Mouse (Mus musculus) midbrain, embryonic 14.5 days (tissue): Measurements from ENCODE around the gene Ufc1. TPM values are rescaled to one million over a fixed set of nuclear protein-coding genes. Genes with fewer than 3 reads are reported as not detected.
A peak's percentile ranks its signal among the peaks of the same experiment; 100 is the strongest.
"Not testable (repeated sequence)": the region's sequence is repeated elsewhere in the genome, so short reads cannot be mapped to it uniquely, and the experiment has no call there.

Experiments
- ATAC-seq: fragments of 200-750 bp; cut with Nextera tagmentation; 2 replicates; pipeline ENCODE4 v1.8.0; 2017; ENCODE audit warnings: moderate number of reproducible peaks, moderate library complexity; ENCODE audit not compliant: low FRiP score, low TSS enrichment
- DNase-seq: peaks from one replicate; pipeline ENCODE4 v3.0.0-alpha.2; 2015
- H3K27ac ChIP-seq: fragments of 300-500 bp; sonication (generic); replicated peaks from 2 replicates; pipeline ENCODE4 v1.5.1; 2014; ENCODE audit warnings: mild to moderate bottlenecking, low read depth, low read length, moderate library complexity
- H3K27me3 ChIP-seq: fragments of 300-500 bp; sonication (generic); 2 replicates; pipeline ENCODE4 v1.6.1; 2014; ENCODE audit warnings: low read length, control low read depth, mixed read lengths; ENCODE audit not compliant: control insufficient read depth, insufficient read depth
- H3K36me3 ChIP-seq: fragments of 300-500 bp; sonication (generic); 2 replicates; pipeline ENCODE4 v1.6.1; 2014; ENCODE audit warnings: low read length, control low read depth; ENCODE audit not compliant: control insufficient read depth, insufficient read depth
- H3K4me1 ChIP-seq: fragments of 300-500 bp; sonication (generic); 2 replicates; pipeline ENCODE4 v1.6.1; 2014; ENCODE audit warnings: mild to moderate bottlenecking, antibody characterized with exemption, low read length, control low read depth; ENCODE audit not compliant: control insufficient read depth, insufficient read depth
- H3K4me2 ChIP-seq: fragments of 300-500 bp; sonication (generic); 2 replicates; pipeline ENCODE4 v1.6.1; 2014; ENCODE audit warnings: mild to moderate bottlenecking, low read length, moderate library complexity
- H3K4me3 ChIP-seq: fragments of 300-500 bp; sonication (generic); replicated peaks from 2 replicates; pipeline ENCODE4 v1.5.1; 2014; ENCODE audit warnings: low read depth, low read length
- H3K9ac ChIP-seq: fragments of 300-500 bp; sonication (generic); replicated peaks from 2 replicates; pipeline ENCODE4 v1.6.1; 2014; ENCODE audit warnings: mild to moderate bottlenecking, low read length, moderate library complexity
- H3K9me3 ChIP-seq: fragments of 300-500 bp; sonication (generic); 2 replicates; pipeline ENCODE4 v1.6.1; 2016; ENCODE audit warnings: low read length, control low read depth, mixed read lengths; ENCODE audit not compliant: control insufficient read depth
- WGBS: fragments of 180-500 bp; shearing (Covaris S2); extraction: QIAGEN DNeasy Blood & Tissue Kit; methylation state at CpG from one replicate; pipeline ENCODE4 v1.1.7; 2014; 5-methylcytosine and 5-hydroxymethylcytosine counted together
- polyA plus RNA-seq: library from polyadenylated mRNA; unstranded; fragments of >200 nt; fragmentation: Nextera tagmentation; extraction: Ambion mirVana; gene quantifications from 2 replicates; pipeline ENCODE4 v1.2.1, GENCODE M21; 2014

Ufc1 gene
- polyA plus RNA-seq, 1 experiment from 2014 or later, result 120 TPM

- peaks cover 25% of the 10 kb centered on the region for H3K4me1 ChIP-seq
- WGBS, result 83% methylated on average over 4 of the region's 4 CpGs
- not testable (repeated sequence) for H3K9ac ChIP-seq, ATAC-seq, H3K36me3 ChIP-seq, H3K4me2 ChIP-seq, H3K27ac ChIP-seq, H3K9me3 ChIP-seq, H3K4me3 ChIP-seq, DNase-seq, H3K27me3 ChIP-seq
Measured at GRCm38 (mm10) chr1:171326588-171326987, 31.8 kb upstream of the Ufc1 start.

GRCm38 (mm10) chr1:171325571-171325970, 30.7 kb upstream of the Ufc1 start:
- Histone ChIP-seq H3K4me1 (peaks cover 17% of the 10 kb centered on the region), H3K4me2 (no peak overlapping the region), H3K36me3 (no peaks in the 10 kb centered on the region), H3K9ac (no peak overlapping the region), H3K27me3 (no peaks in the 10 kb centered on the region), H3K4me3 (no peak overlapping the region), H3K9me3 (no peaks in the 10 kb centered on the region), H3K27ac (no peak overlapping the region)
- DNase-seq (no peak), ATAC-seq (no peak)
- WGBS, result 94% methylated on average over 2 of the region's 2 CpGs

DNA sequence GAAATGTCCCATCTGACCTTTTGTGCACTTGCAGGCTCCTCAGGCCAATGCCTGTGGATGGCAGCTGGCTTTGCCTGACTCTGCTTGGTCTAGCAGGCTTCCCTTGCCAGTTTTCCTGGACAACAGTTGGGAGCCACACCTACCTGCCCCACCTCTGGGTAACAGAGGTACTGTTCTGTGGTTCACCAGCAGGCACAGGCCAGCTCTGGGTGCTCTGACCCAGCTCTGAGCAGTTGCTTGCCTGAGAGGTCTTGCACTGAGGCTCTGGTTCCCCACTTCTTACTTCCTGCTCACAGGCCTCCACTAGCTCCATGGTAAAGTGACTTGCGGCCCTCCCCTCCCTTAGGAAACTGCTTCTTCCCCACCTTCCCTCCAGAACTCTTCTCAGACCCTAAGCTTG, 27.2 kb upstream of the Ufc1 start:
- H3K4me3 ChIP-seq, result no peak overlapping the region
- WGBS, result 85% methylated on average over 1 of the region's 1 CpGs
- ATAC-seq (no peak), DNase-seq (no peak)
- H3K27ac ChIP-seq, result no peak overlapping the region
- no peaks in the 10 kb centered on the region for H3K9me3 ChIP-seq
- peaks cover under 1% of the 10 kb centered on the region; the same call in 1 of the 2 replicates for H3K4me1 ChIP-seq
- H3K4me2 ChIP-seq, result no peak overlapping the region
- no peaks in the 10 kb centered on the region for H3K27me3 ChIP-seq
- no peaks in the 10 kb centered on the region for H3K36me3 ChIP-seq
- no peak overlapping the region for H3K9ac ChIP-seq

- Histone ChIP-seq H3K4me3 (no peak overlapping the region), H3K9ac (no peak overlapping the region), H3K27me3 (no peaks in the 10 kb centered on the region), H3K4me2 (no peak overlapping the region), H3K4me1 (no peaks in the 10 kb centered on the region), H3K9me3 (no peaks in the 10 kb centered on the region), H3K36me3 (no peaks in the 10 kb centered on the region), H3K27ac (no peak overlapping the region)
- ATAC-seq, result no peak
- peak; percentile 73 for DNase-seq
Measured at GRCm38 (mm10) chr1:171321415-171321814, 26.6 kb upstream of the Ufc1 start.

- WGBS, result 15% methylated on average over 5 of the region's 5 CpGs
Measured at GRCm38 (mm10) chr1:171320151-171320550, 25.3 kb upstream of the Ufc1 start.

GRCm38 (mm10) chr1:171319748-171320147, 24.9 kb upstream of the Ufc1 start:
- no peak overlapping the region for H3K4me3 ChIP-seq
- no peaks in the 10 kb centered on the region for H3K4me1 ChIP-seq
- H3K9ac ChIP-seq, result no peak overlapping the region
- H3K9me3 ChIP-seq, result no peaks in the 10 kb centered on the region
- DNase-seq (no peak), ATAC-seq (no peak)
- H3K27me3 ChIP-seq, result no peaks in the 10 kb centered on the region
- no peaks in the 10 kb centered on the region for H3K36me3 ChIP-seq
- 12% methylated on average over 7 of the region's 7 CpGs for WGBS
- no peak overlapping the region for H3K27ac ChIP-seq
- no peak overlapping the region for H3K4me2 ChIP-seq

More at GRCm38 (mm10) chr1:171320151-171320550, 25.3 kb upstream of the Ufc1 start:
- H3K4me2 ChIP-seq, result no peak overlapping the region
- no peak overlapping the region for H3K9ac ChIP-seq
- H3K9me3 ChIP-seq, result no peaks in the 10 kb centered on the region
- DNase-seq (no peak), ATAC-seq (no peak)
- no peak overlapping the region for H3K4me3 ChIP-seq
- no peaks in the 10 kb centered on the region for H3K27me3 ChIP-seq
- no peaks in the 10 kb centered on the region for H3K4me1 ChIP-seq
- H3K36me3 ChIP-seq, result no peaks in the 10 kb centered on the region
- H3K27ac ChIP-seq, result no peak overlapping the region

DNA sequence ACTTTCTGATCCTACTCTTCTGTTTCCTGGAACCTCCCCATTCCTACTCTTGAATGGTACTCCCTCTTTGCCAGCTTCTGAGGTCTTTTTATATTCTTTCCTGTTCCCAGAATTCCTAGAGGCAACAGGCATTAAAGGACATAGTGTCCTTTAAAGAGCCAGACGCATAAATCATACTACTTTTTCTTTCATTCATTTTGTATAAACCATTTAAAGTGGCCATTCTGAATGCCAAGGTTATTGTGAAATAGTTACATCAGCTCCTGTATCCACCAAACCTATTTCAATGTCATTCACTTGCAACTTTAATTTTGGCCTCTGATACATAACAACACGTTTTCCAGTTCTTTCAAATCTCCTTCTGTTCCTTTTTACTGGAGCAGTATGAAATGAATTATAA, 14.5 kb upstream of the Ufc1 start:
- Histone ChIP-seq H3K9ac (no peak overlapping the region), H3K27me3 (no peaks in the 10 kb centered on the region), H3K9me3 (no peaks in the 10 kb centered on the region), H3K4me2 (no peak overlapping the region), H3K4me1 (no peaks in the 10 kb centered on the region), H3K27ac (no peak overlapping the region), H3K4me3 (no peak overlapping the region), H3K36me3 (no peaks in the 10 kb centered on the region)
- DNase-seq (no peak), ATAC-seq (no peak)
- 72% methylated on average over 2 of the region's 2 CpGs for WGBS

- H3K9ac ChIP-seq, DNase-seq, H3K9me3 ChIP-seq, ATAC-seq, H3K27me3 ChIP-seq, H3K4me2 ChIP-seq, H3K4me3 ChIP-seq, H3K36me3 ChIP-seq, H3K4me1 ChIP-seq, H3K27ac ChIP-seq: not testable (repeated sequence)
- WGBS, result 73% methylated on average over 5 of the region's 5 CpGs
Measured at GRCm38 (mm10) chr1:171306157-171306556, 11.3 kb upstream of the Ufc1 start.

GRCm38 (mm10) chr1:171298226-171298625, 3.4 kb upstream of the Ufc1 start:
- H3K4me3 ChIP-seq, result no peak overlapping the region
- ATAC-seq (no peak), DNase-seq (no peak)
- WGBS, result 79% methylated on average over 3 of the region's 3 CpGs
- no peaks in the 10 kb centered on the region for H3K9me3 ChIP-seq
- no peak overlapping the region for H3K27ac ChIP-seq
- H3K9ac ChIP-seq, result no peak overlapping the region
- H3K4me2 ChIP-seq, result no peak overlapping the region
- H3K4me1 ChIP-seq, result peaks cover 7% of the 10 kb centered on the region
- 0 out of 2 replicates have a peak, but pooled peaks cover 9% of the 10 kb centered on the region for H3K27me3 ChIP-seq
- no peaks in the 10 kb centered on the region for H3K36me3 ChIP-seq
